Mouse (Mus musculus): ENCODE results near the gene Myh10.

The Myh10 gene

DNA sequence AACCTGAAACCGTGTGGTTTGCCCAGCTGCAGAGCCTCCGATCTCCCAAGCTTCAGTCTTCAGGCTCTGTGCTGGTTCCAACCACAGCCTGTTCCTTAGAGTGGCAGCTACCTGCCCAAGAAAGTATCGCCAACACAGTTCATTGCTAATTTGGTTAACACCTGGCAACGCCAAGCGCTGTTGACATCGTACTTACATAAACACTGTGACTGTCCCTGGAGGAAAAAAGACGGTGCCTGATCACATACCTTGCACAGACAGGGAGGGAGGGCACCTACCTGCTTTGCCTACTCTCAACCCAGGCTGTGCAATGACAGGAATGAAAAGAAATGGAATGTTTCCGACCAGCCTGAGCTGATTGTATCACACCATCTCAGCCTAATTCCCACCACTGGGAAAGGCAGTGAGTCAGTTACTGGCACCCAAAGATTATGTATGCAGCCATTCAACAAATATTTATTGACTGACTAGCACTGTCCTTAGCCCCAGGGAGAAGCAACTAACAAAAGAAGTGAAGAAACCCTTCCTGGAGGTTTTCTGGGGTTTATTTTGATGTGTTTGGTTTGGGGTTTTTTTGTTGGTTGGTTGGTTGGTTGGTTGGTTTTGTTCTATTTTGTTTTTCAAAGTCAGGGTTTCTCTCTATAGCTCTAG is 168.7 kb downstream of the Myh10 start:
- no peak for DNase-seq (ENCODE audit: low spot score in 2 of 2)

DNA sequence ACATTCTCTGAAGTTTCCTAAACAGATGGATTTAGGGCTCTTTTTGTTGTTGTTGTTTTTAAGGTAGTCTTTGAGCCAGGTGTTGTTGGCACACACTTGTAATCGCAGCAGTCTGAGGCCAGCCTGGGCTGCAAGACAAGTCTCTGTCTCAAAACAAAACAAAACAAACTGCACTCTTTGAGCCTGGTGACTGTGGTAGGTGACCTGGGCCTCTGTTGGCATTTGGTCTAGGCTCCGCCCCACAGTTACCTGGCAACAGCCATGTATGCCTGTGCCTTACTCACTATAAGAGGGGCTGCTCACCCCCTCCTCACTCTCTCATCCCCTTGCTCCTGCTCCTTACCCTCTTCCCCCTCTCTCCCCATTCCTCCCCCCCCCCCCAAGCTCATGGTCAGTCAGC is 170.9 kb downstream of the Myh10 start:
- DNase-seq (ENCODE audit: low spot score in 2 of 2), result no peak

DNA sequence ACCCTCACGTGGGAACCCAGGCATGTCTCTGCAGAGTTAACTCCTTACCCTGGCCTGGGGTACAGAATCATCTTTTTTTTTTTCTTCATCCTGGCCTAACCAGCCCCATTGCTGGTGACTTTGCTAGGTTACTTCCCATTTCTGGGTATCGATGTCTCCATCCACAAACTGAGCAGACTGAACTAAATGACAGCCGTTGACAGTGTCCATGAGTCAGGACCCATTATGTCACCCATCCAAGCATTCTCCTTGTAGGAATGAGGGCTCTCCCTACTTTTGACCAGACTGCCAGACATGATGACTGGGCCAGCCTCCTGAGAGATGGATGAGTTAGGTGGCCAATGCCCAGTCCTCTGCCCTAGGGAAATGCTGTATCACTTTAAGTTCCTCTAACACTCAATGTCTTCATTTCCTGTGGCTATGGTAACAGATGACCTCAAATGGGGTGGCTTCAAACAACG is 172.3 kb downstream of the Myh10 start:
- DNase-seq (ENCODE audit: low spot score in 2 of 2), result no peak

DNA sequence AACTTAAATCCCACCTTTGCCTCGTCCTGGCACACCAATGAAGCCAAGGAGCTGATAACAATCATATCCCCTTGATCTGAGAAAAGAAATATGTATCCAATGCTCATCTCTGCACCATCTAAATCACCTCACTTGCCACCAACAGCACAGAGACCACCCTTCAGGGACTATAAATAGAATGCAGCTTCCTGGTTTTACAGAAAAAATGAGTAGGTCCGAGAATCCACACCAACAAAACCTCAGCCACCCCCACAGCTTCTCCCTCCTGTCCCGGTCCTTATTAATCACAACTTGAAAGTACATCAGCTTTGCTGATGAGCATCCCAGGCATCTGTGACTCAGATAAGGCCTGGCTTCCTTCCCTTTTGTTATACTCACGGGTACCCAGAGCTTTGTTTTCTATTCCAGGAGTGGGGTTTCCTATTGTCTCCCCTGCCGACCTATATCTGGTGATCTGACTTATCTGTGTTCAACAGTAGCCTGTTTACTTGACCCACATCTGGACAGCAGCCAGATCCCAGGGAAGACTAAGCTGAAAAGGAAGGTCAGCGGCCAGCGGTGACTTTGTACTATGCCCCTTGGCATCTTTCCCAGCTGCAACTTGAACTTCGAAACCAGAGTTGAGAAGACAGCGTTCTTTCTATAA is 173.3 kb downstream of the Myh10 start:
- DNase-seq (ENCODE audit: low spot score in 2 of 2), result no peak
